Mouse (Mus musculus) forebrain, embryonic 11.5 days (tissue): ENCODE data around the gene Dysf. TPM values are rescaled to one million over a fixed set of nuclear protein-coding genes. Genes with fewer than 3 reads are reported as not detected.

Experiments used
- ATAC-seq: fragments of 200-750 bp; cut with Nextera tagmentation; replicated peaks from 2 replicates; pipeline ENCODE4 v1.8.0; 2017; ENCODE audit warnings: moderate TSS enrichment; ENCODE audit not compliant: low FRiP score
- DNase-seq: peaks from one replicate; pipeline ENCODE4 v3.0.0-alpha.2; 2017; ENCODE audit warnings: low spot score
- H3K27ac ChIP-seq: fragments of 300-500 bp; sonication (generic); 2 replicates; pipeline ENCODE4 v1.5.1; 2014; ENCODE audit warnings: low read depth, low read length
- H3K27me3 ChIP-seq: fragments of 300-500 bp; sonication (generic); 2 replicates; pipeline ENCODE4 v1.6.1; 2014; ENCODE audit warnings: mild to moderate bottlenecking, low read length, mixed read lengths; ENCODE audit not compliant: control insufficient read depth, insufficient read depth
- H3K36me3 ChIP-seq: fragments of 300-500 bp; sonication (generic); 2 replicates; pipeline ENCODE4 v1.6.1; 2014; ENCODE audit warnings: mild to moderate bottlenecking, low read length, moderate library complexity, mixed read lengths; ENCODE audit not compliant: control insufficient read depth, insufficient read depth
- H3K4me1 ChIP-seq: fragments of 300-500 bp; sonication (generic); replicated peaks from 2 replicates; pipeline ENCODE4 v1.6.1; 2014; ENCODE audit warnings: low read length, mixed read lengths; ENCODE audit not compliant: control insufficient read depth, insufficient read depth
- H3K4me2 ChIP-seq: fragments of 300-500 bp; sonication (generic); 2 replicates; pipeline ENCODE4 v1.6.1; 2014; ENCODE audit warnings: low read depth, mild to moderate bottlenecking, low read length, moderate library complexity, mixed read lengths; ENCODE audit not compliant: severe bottlenecking
- H3K4me3 ChIP-seq: fragments of 300-500 bp; sonication (generic); 2 replicates; pipeline ENCODE4 v1.5.1; 2014; ENCODE audit warnings: low read depth, low read length
- H3K9ac ChIP-seq: fragments of 300-500 bp; sonication (generic); 2 replicates; pipeline ENCODE4 v1.6.1; 2014; ENCODE audit warnings: low read length
- H3K9me3 ChIP-seq: fragments of 300-500 bp; sonication (generic); 2 replicates; pipeline ENCODE4 v1.6.1; 2016; ENCODE audit warnings: low read length, mixed read lengths; ENCODE audit not compliant: control insufficient read depth
- WGBS: fragments of 180-500 bp; shearing (Covaris S2); extraction: QIAGEN DNeasy Blood & Tissue Kit; methylation state at CpG from one replicate; pipeline ENCODE4 v1.1.7; 2014; 5-methylcytosine and 5-hydroxymethylcytosine counted together
- polyA plus RNA-seq: library from polyadenylated mRNA; unstranded; fragments of >200 nt; fragmentation: Nextera tagmentation; extraction: Ambion mirVana; gene quantifications from 2 replicates; pipeline ENCODE4 v1.2.1, GENCODE M21; 2014

The Dysf gene
- polyA plus RNA-seq, 1 experiment from 2014 or later = 3.4 TPM

GRCm38 (mm10) chr6:84110377-84110776 is 102.0 kb downstream of the Dysf start:
- WGBS = 83% methylated on average over 6 of the region's 6 CpGs
- Histone ChIP-seq H3K4me2 (no peak overlapping the region), H3K36me3 (no peaks in the 10 kb centered on the region), H3K4me3 (no peak overlapping the region), H3K9ac (no peak overlapping the region), H3K9me3 (no peaks in the 10 kb centered on the region), H3K27me3 (no peaks in the 10 kb centered on the region; the same call in 1 of the 2 replicates), H3K4me1 (peaks cover 6% of the 10 kb centered on the region; the same call in 1 of the 2 replicates), H3K27ac (no peak overlapping the region)
- no peak for DNase-seq
- ATAC-seq = no peak

GRCm38 (mm10) chr6:84111106-84111505 is 102.7 kb downstream of the Dysf start:
- H3K4me2 ChIP-seq = no peak overlapping the region

GRCm38 (mm10) chr6:84119731-84120530 is 111.5 kb downstream of the Dysf start:
- DNase-seq (no peak), ATAC-seq (no peak)
- no peaks in the 10 kb centered on the region for H3K9me3 ChIP-seq
- H3K27ac ChIP-seq = no peak overlapping the region
- H3K4me1 ChIP-seq = no peaks in the 10 kb centered on the region
- 68% methylated on average over 24 of the region's 24 CpGs for WGBS
- no peak overlapping the region for H3K4me2 ChIP-seq
- no peaks in the 10 kb centered on the region for H3K36me3 ChIP-seq
- no peaks in the 10 kb centered on the region for H3K27me3 ChIP-seq
- H3K9ac ChIP-seq = no peak overlapping the region
- no peak overlapping the region for H3K4me3 ChIP-seq

More at GRCm38 (mm10) chr6:84111106-84111505, 102.7 kb downstream of the Dysf start:
- 91% methylated on average over 11 of the region's 11 CpGs for WGBS
- H3K9me3 ChIP-seq = no peaks in the 10 kb centered on the region
- no peaks in the 10 kb centered on the region; the same call in 1 of the 2 replicates for H3K27me3 ChIP-seq
- no peak overlapping the region for H3K4me3 ChIP-seq
- H3K4me1 ChIP-seq = peaks cover 2% of the 10 kb centered on the region; the same call in 1 of the 2 replicates
- ATAC-seq (no peak), DNase-seq (no peak)
- H3K36me3 ChIP-seq = no peaks in the 10 kb centered on the region
- H3K9ac ChIP-seq = no peak overlapping the region
- no peak overlapping the region for H3K27ac ChIP-seq

- H3K4me2 ChIP-seq = no peak overlapping the region
- no peaks in the 10 kb centered on the region for H3K4me1 ChIP-seq
- ATAC-seq = no peak
- H3K36me3 ChIP-seq = no peaks in the 10 kb centered on the region
- WGBS = 79% methylated on average over 9 of the region's 9 CpGs
- no peak overlapping the region for H3K27ac ChIP-seq
- DNase-seq = no peak
- no peaks in the 10 kb centered on the region for H3K27me3 ChIP-seq
- H3K4me3 ChIP-seq = no peak overlapping the region
- no peaks in the 10 kb centered on the region for H3K9me3 ChIP-seq
- H3K9ac ChIP-seq = no peak overlapping the region
Observed at GRCm38 (mm10) chr6:84124609-84125008, 116.2 kb downstream of the Dysf start.

- 80% methylated on average over 4 of the region's 4 CpGs for WGBS
- H3K27me3 ChIP-seq = no peaks in the 10 kb centered on the region
- H3K4me1 ChIP-seq = no peaks in the 10 kb centered on the region
- no peak overlapping the region for H3K27ac ChIP-seq
- no peaks in the 10 kb centered on the region for H3K9me3 ChIP-seq
- H3K4me2 ChIP-seq = no peak overlapping the region
- ATAC-seq = no peak
- H3K9ac ChIP-seq = no peak overlapping the region
- H3K4me3 ChIP-seq = no peak overlapping the region
- no peak for DNase-seq
- H3K36me3 ChIP-seq = no peaks in the 10 kb centered on the region
Observed at GRCm38 (mm10) chr6:84125101-84125500, 116.7 kb downstream of the Dysf start.

GRCm38 (mm10) chr6:84128229-84128628 is 119.8 kb downstream of the Dysf start:
- no peak overlapping the region for H3K27ac ChIP-seq
- ATAC-seq (no peak), DNase-seq (no peak)
- no peaks in the 10 kb centered on the region for H3K27me3 ChIP-seq
- H3K9ac ChIP-seq = no peak overlapping the region
- H3K36me3 ChIP-seq = no peaks in the 10 kb centered on the region
- H3K4me1 ChIP-seq = no peaks in the 10 kb centered on the region
- no peaks in the 10 kb centered on the region for H3K9me3 ChIP-seq
- 91% methylated on average over 2 of the region's 2 CpGs for WGBS
- H3K4me2 ChIP-seq = no peak overlapping the region
- H3K4me3 ChIP-seq = no peak overlapping the region

- Histone ChIP-seq H3K9me3 (no peaks in the 10 kb centered on the region), H3K27me3 (no peaks in the 10 kb centered on the region), H3K4me1 (peaks cover 6% of the 10 kb centered on the region; the same call in 1 of the 2 replicates), H3K36me3 (no peaks in the 10 kb centered on the region), H3K9ac (no peak overlapping the region), H3K27ac (no peak overlapping the region), H3K4me2 (no peak overlapping the region), H3K4me3 (no peak overlapping the region)
- ATAC-seq (no peak), DNase-seq (no peak)
- 87% methylated on average over 4 of the region's 4 CpGs for WGBS
Observed at GRCm38 (mm10) chr6:84130867-84131266, 122.5 kb downstream of the Dysf start.

GRCm38 (mm10) chr6:84131539-84131938 is 123.1 kb downstream of the Dysf start:
- no peak overlapping the region for H3K27ac ChIP-seq
- peaks cover 6% of the 10 kb centered on the region; the same call in 1 of the 2 replicates for H3K4me1 ChIP-seq
- H3K9me3 ChIP-seq = no peaks in the 10 kb centered on the region
- no peak overlapping the region for H3K9ac ChIP-seq
- no peaks in the 10 kb centered on the region for H3K27me3 ChIP-seq
- H3K36me3 ChIP-seq = no peaks in the 10 kb centered on the region
- whole genome bisulfite sequencing = 82% methylated on average over 9 of the region's 9 CpGs
- no peak overlapping the region for H3K4me3 ChIP-seq
- H3K4me2 ChIP-seq = no peak overlapping the region
- DNase-seq (no peak), ATAC-seq (no peak)

GRCm38 (mm10) chr6:84133053-84133452 is 124.7 kb downstream of the Dysf start:
- no peak for DNase-seq
- H3K4me2 ChIP-seq = no peak overlapping the region
- H3K27me3 ChIP-seq = no peaks in the 10 kb centered on the region
- no peaks in the 10 kb centered on the region for H3K9me3 ChIP-seq
- peaks cover 6% of the 10 kb centered on the region; the same call in 1 of the 2 replicates for H3K4me1 ChIP-seq
- 75% methylated on average over 7 of the region's 7 CpGs for WGBS
- H3K36me3 ChIP-seq = no peaks in the 10 kb centered on the region
- ATAC-seq = no peak
- H3K27ac ChIP-seq = no peak overlapping the region
- H3K9ac ChIP-seq = no peak overlapping the region
- H3K4me3 ChIP-seq = no peak overlapping the region
